Mouse (Mus musculus) bone marrow, adult 2 months (tissue): Measurements from ENCODE around the gene Ncs1. TPM values are rescaled to one million over a fixed set of nuclear protein-coding genes. Genes with fewer than 3 reads are reported as not detected.
A peak's percentile ranks its signal among the peaks of the same experiment; 100 is the strongest.

Source experiments
- H3K27ac ChIP-seq: fragments of 200-500 bp; 2 replicates; pipeline ENCODE4 v1.5.1; 2012; ENCODE audit warnings: low read depth, mild to moderate bottlenecking, control low read depth, inconsistent platforms, low read length; ENCODE audit not compliant: control insufficient read depth, poor library complexity, insufficient read depth
- H3K4me1 ChIP-seq: fragments of 200-500 bp; 2 replicates; pipeline ENCODE4 v1.6.1; 2011; ENCODE audit warnings: low read length; ENCODE audit not compliant: control insufficient read depth, insufficient read depth
- H3K4me3 ChIP-seq: fragments of 200-500 bp; replicated peaks from 2 replicates; pipeline ENCODE3; 2011; ENCODE audit warnings: mild to moderate bottlenecking, low read depth, low read length, control low read depth; ENCODE audit not compliant: control insufficient read depth
- CTCF ChIP-seq: fragments of 200-500 bp; IDR thresholded peaks from 2 replicates; pipeline ENCODE4 v1.5.1; 2011; ENCODE audit warnings: low read length, control low read depth; ENCODE audit not compliant: control insufficient read depth, insufficient read depth
- POLR2A ChIP-seq: fragments of 200-500 bp; IDR thresholded peaks from 2 replicates; pipeline ENCODE4 v1.6.1; 2011; ENCODE audit warnings: low read depth, mild to moderate bottlenecking, control low read depth, low read length, borderline replicate concordance; ENCODE audit not compliant: control insufficient read depth
- WGBS: fragments of 180-500 bp; shearing (Covaris S2); methylation state at CpG from one replicate; pipeline ENCODE4 v1.1.7; 2018; 5-methylcytosine and 5-hydroxymethylcytosine counted together
- polyA plus RNA-seq: library from polyadenylated mRNA; stranded (reverse); fragments of >200 nt; gene quantifications from 2 replicates; pipeline ENCODE4 v1.2.4, GENCODE M21; 2011; ENCODE audit warnings: low replicate concordance; ENCODE audit not compliant: missing spikeins, insufficient read depth, insufficient read length

Ncs1 gene
- polyA plus RNA-seq, 1 experiment: not detected

GRCm38 (mm10) chr2:31221582-31221981 lies 24.0 kb upstream of the Ncs1 start:
- Histone ChIP-seq H3K27ac (no peak overlapping the region), H3K4me3 (no peak overlapping the region), H3K4me1 (no peaks in the 10 kb centered on the region)
- TF ChIP-seq POLR2A: no peak
- TF ChIP-seq CTCF: no peak
- WGBS: 31% methylated on average over 5 of the region's 5 CpGs

- TF ChIP-seq CTCF (no peak), POLR2A (no peak)
- 50% methylated on average over 1 of the region's 1 CpGs for WGBS
- no peak overlapping the region for H3K27ac ChIP-seq
Observed at GRCm38 (mm10) chr2:31228768-31229311, 16.8 kb upstream of the Ncs1 start.

DNA sequence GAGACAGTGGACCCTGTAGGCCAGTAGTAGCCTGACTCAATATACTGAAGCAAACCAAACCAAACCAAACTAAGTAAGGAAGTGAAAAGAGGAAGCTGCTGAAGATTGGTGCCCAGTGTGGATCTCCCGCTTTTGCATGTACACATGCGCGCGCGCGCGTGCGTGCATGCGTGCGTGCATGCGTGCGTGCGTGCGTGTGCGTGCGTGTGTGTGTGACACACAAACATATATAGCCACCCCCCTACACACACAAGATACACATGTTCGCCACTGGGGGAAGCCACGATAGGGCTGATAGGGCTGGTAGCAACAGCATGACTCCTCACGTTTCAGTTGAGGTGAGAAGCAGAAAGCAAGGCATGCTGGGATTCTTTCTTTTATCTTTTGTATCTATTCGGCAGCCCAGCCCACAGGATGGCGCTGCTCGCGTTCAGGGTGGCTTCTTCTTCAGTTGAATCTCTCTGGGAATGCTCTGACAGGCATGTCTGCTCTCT lies 6.4 kb upstream of the Ncs1 start:
- 1% methylated on average over 23 of the region's 23 CpGs for WGBS
- TF ChIP-seq CTCF: no peak; the same call in 1 of the 2 replicates
- no peak for TF ChIP-seq POLR2A
- Histone ChIP-seq H3K4me3 (peak overlapping the region; percentile 77), H3K27ac (peak overlapping the region; percentile 49), H3K4me1 (no peaks in the 10 kb centered on the region)

More at GRCm38 (mm10) chr2:31228768-31229311, 16.8 kb upstream of the Ncs1 start:
- no peaks in the 10 kb centered on the region for H3K4me1 ChIP-seq
- no peak overlapping the region for H3K4me3 ChIP-seq

- no peak overlapping the region for H3K27ac ChIP-seq
- no peak overlapping the region for H3K4me3 ChIP-seq
- TF ChIP-seq CTCF (no peak), POLR2A (no peak)
- H3K4me1 ChIP-seq: no peaks in the 10 kb centered on the region
- WGBS: 79% methylated on average over 6 of the region's 6 CpGs
Observed at GRCm38 (mm10) chr2:31239833-31240232, 5.8 kb upstream of the Ncs1 start.

- H3K4me1 ChIP-seq: no peaks in the 10 kb centered on the region
- WGBS: 38% methylated on average over 7 of the region's 7 CpGs
- H3K27ac ChIP-seq: no peak overlapping the region
- no peak overlapping the region for H3K4me3 ChIP-seq
- TF ChIP-seq POLR2A (no peak), CTCF (no peak)
Observed at GRCm38 (mm10) chr2:31241639-31242038, 4.0 kb upstream of the Ncs1 start.

DNA sequence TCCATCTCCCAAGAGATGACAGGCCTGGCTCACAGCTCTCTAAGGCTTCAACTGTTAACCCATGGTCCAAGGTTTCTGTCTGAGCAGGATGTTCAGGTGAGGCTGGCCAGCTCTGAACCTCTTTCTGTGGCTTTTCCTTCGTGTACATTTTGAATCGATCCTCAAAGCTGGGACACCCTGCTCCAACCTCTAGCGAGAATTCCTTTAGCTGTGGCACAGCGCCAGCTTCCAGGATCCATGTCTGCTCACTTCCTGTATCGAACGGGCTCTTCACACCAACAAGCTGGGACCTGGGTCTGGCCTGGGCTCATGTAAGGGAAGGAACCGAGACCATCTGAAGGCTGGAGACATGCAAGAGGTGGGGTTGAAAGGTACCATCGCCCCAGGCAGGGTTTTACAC lies 1.4 kb upstream of the Ncs1 start:
- no peak for TF ChIP-seq CTCF
- no peak for TF ChIP-seq POLR2A
- H3K4me3 ChIP-seq: no peak overlapping the region
- 78% methylated on average over 8 of the region's 8 CpGs for WGBS
- H3K4me1 ChIP-seq: no peaks in the 10 kb centered on the region
- H3K27ac ChIP-seq: no peak overlapping the region

GRCm38 (mm10) chr2:31245051-31245450 lies 572 bp upstream of the Ncs1 start:
- TF ChIP-seq CTCF (no peak), POLR2A (no peak)
- H3K4me1 ChIP-seq: no peaks in the 10 kb centered on the region
- H3K4me3 ChIP-seq: no peak overlapping the region
- no peak overlapping the region for H3K27ac ChIP-seq
- WGBS: 45% methylated on average over 5 of the region's 5 CpGs

DNA sequence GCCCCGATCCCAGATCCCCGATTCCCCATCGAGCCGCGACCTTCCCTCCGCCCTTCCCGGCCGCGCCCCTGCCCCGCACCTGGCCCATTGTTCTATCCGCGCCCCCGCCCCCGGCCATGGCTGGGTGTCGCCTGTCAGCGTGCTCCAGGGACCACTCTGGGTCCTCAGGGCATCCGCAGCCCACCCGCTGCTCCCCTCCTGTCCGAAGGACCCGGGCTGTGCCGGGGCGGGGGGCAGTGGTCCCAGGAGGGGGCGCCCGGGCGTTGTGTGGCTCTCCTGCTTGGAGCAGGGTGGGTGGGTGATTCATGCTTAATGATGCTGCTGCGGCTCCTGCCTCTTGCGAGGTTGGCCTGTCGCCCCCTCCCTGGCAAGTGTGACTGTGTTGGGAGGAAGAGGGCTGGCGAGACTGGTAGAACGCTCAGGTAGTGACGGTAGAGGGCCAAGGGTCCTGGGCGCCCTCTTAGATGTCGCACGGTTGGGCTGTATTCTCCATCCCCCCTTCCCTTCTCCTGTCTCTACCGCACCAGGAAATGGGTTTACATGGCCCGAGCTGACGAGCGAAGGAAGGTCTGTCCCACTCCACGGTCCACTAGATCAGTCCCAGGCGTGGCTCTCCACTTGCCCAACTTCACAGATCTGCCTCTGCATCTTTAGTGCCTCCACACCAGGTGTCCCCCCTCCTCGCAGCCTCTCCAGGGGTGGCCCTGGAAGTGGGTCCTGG lies 788 bp downstream of the Ncs1 start:
- 3% methylated on average over 41 of the region's 41 CpGs for WGBS
- H3K27ac ChIP-seq: no peak overlapping the region
- no peak overlapping the region for H3K4me3 ChIP-seq
- no peaks in the 10 kb centered on the region for H3K4me1 ChIP-seq
- no peak for TF ChIP-seq CTCF
- TF ChIP-seq POLR2A: no peak

DNA sequence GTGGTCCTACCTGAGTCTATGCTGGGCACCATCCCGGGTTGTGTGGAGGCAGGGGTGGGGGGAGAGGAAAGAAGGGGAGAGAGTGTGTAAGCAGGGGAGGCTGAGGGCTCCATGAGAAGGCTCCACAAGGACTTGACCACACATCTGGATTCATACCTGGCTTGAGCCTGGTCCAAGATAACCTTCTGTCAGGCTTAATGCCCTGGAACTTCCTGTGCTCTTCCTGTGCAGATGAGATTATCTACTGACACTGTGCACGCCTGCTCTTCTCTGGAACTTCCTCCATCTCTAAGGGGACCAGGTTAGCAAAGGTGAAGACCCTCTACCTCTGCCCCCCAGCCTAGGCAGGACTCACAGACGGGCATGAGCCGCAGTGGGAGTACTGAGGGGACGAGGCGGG lies 3.2 kb downstream of the Ncs1 start:
- WGBS: 78% methylated on average over 6 of the region's 6 CpGs
- TF ChIP-seq CTCF (no peak), POLR2A (no peak)
- Histone ChIP-seq H3K4me3 (no peak overlapping the region), H3K4me1 (no peaks in the 10 kb centered on the region), H3K27ac (no peak overlapping the region)
